Mouse (Mus musculus) Patski (cell line): ENCODE data around the gene Arl8b. TPM values are rescaled to one million over a fixed set of nuclear protein-coding genes. Genes with fewer than 3 reads are reported as not detected.
A peak's percentile ranks its signal among the peaks of the same experiment; 100 is the strongest.

Experiments
- ATAC-seq: fragments of 100-300 bp; one replicate; pipeline ENCODE4 v1.8.0; 2021
- CTCF ChIA-PET: fragments of 350-600 bp; sonication (Branson Sonifier 250); formaldehyde crosslinking; loops from one replicate; lab custom pipeline; 2022; ENCODE audit warnings: inconsistent platforms; lab: Charles Lee
- POLR2A ChIA-PET: fragments of 350-600 bp; sonication (Branson Sonifier 250); formaldehyde crosslinking; loops from one replicate; lab custom pipeline; 2022; ENCODE audit warnings: antibody characterized with exemption, inconsistent platforms; lab: Charles Lee
- DNase-seq: peaks from one replicate; pipeline ENCODE4 v3.0.0-alpha.2; 2011; ENCODE audit warnings: low read depth, low spot score
- H3K27me3 ChIP-seq: fragments of 371-371 bp; one replicate; pipeline ENCODE4 v1.5.1; 2021
- CTCF ChIP-seq: fragments of 100-300 bp; IDR thresholded peaks from one replicate; pipeline ENCODE4 v1.5.1; 2021
- in situ Hi-C: fragments of 300-500 bp; cut with MboI; formaldehyde crosslinking; loops from 3 replicates; pipeline ENCODE4 v1.11.1; 2018; ENCODE audit warnings: low pct_unique_long_range_greater_than_20kb, mixed read lengths
- polyA plus RNA-seq: library from polyadenylated mRNA; unstranded; gene quantifications from one replicate; pipeline ENCODE4 v1.2.3, GENCODE M21; 2021

Gene Arl8b
- polyA plus RNA-seq, 1 experiment from 2014 or later = 89.6 TPM

DNA sequence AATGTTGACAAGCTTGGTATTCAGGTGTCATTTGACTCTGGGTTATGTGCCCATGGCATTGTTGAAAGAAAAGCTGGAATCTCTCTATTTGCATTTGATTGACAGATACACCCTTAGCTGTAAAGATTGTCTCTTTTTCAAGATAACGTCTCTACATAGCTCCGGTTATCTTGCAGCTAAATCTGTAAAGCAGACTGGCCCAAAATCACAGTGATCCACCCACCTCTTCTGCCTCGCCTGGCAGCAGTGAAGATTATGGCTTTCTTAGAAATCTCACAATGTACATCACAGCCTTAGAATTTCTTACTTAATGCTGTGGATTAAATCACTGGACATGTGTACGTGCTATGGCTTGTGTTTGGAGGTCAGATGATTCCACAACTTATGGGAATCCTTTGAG is 34.6 kb downstream of the Arl8b start:
- DNase-seq (no peak), ATAC-seq (no peak)
- no peak for TF ChIP-seq CTCF
- POLR2A ChIA-PET = no interaction called here
- CTCF ChIA-PET = no interaction called here
- H3K27me3 ChIP-seq = no peaks in the 10 kb centered on the region
- in situ Hi-C loops = no loop called here

- ChIA-PET CTCF (interaction anchor here (1.3 kb wide), 1 partner anchor 9 kb away, joined by 3 read pairs; no protein-coding TSS in a partner anchor), POLR2A (no interaction called here)
- no peak for DNase-seq
- no peaks in the 10 kb centered on the region for H3K27me3 ChIP-seq
- in situ Hi-C loops = no loop called here
- TF ChIP-seq CTCF = no peak
- no peak for ATAC-seq
Measured at GRCm38 (mm10) chr6:108824816-108825545, 42.1 kb downstream of the Arl8b start.

- H3K27me3 ChIP-seq = no peaks in the 10 kb centered on the region
- TF ChIP-seq CTCF = no peak
- ATAC-seq (no peak), DNase-seq (no peak)
- POLR2A ChIA-PET = no interaction called here
- CTCF ChIA-PET = no interaction called here
- in situ Hi-C loops = no loop called here
Measured at GRCm38 (mm10) chr6:108826070-108826469, 43.2 kb downstream of the Arl8b start.

- no peak for TF ChIP-seq CTCF
- CTCF ChIA-PET = no interaction called here
- no peaks in the 10 kb centered on the region for H3K27me3 ChIP-seq
- POLR2A ChIA-PET = interaction anchor here (0.6 kb wide), 1 partner anchor 23 kb away, joined by 3 read pairs; no protein-coding TSS in a partner anchor
- no peak for ATAC-seq
- DNase-seq = no peak
- in situ Hi-C loops = no loop called here
Measured at GRCm38 (mm10) chr6:108827336-108827920, 44.5 kb downstream of the Arl8b start.

DNA sequence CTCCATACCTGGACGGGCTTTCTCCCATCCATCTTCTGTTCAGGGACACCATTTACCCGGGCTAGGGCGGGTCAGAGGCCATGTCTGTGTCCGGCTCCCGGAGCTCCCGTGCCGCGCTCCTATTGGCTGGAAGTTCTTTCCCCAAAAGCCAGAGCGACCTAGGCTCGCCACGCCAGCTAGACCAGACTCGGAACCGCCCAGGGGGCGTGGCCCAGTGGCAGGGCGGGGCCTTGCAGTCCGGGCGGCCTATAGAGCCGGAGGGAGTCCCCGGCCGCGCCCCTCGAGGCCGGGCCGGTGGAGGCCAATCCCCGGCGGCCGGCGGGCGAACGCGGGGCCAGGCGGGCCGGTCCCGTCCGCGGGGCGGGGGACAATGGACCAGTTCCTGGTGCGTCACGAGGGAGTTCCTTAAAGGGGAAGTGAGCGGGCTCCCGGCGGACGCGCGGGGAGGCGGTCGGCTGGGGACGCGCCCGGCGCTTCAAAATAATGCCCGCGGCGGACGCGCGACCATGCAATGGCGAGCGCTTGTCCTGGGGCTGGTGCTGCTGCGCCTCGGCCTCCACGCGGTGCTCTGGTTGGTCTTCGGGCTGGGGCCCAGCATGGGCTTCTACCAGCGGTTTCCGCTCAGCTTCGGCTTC is 45.5 kb downstream of the Arl8b start, which contains the start of gene Edem1:
Gene Edem1 (plus strand): TSS at position 408 of the 635 bp plus-strand sequence.
- ChIA-PET POLR2A (no interaction called here), CTCF (no interaction called here)
- ATAC-seq (peak; percentile 100), DNase-seq (peak; percentile 70)
- H3K27me3 ChIP-seq = no peaks in the 10 kb centered on the region
- no peak for TF ChIP-seq CTCF
- in situ Hi-C loops = no loop called here

DNA sequence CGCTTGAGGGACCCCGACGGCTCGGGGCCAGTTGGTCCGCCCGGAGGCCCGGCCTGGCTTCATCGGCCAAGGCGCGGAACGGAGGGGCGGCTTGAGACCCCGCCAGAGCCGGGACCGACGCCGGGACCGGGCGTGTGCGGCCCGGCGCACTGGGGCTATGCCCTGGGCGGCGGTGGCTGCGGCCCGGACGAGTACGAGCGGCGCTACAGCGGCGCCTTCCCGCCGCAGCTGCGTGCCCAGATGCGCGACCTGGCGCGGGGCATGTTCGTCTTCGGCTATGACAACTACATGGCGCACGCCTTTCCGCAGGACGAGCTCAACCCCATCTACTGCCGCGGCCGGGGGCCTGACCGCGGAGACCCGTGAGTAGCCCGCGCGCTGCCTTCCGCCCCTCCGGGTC is 46.0 kb downstream of the Arl8b start:
- POLR2A ChIA-PET = no interaction called here
- H3K27me3 ChIP-seq = no peaks in the 10 kb centered on the region
- ATAC-seq (peak; percentile 41), DNase-seq (no peak)
- TF ChIP-seq CTCF = no peak
- CTCF ChIA-PET = interaction anchor here (1.2 to 1.5 kb wide), 3 partner anchors 14 to 28 kb away, joined by 3 to 4 read pairs (median 3); no protein-coding TSS in a partner anchor
- in situ Hi-C loops = no loop called here

GRCm38 (mm10) chr6:108829386-108830370 is 46.8 kb downstream of the Arl8b start:
- H3K27me3 ChIP-seq = no peaks in the 10 kb centered on the region
- ATAC-seq = no peak
- CTCF ChIA-PET = interaction anchor here (0.7 to 1.5 kb wide), 5 partner anchors 14 to 30 kb away, joined by 3 to 4 read pairs (median 3); no protein-coding TSS in a partner anchor
- in situ Hi-C loops = no loop called here
- no peak for TF ChIP-seq CTCF
- no peak for DNase-seq
- POLR2A ChIA-PET = no interaction called here

DNA sequence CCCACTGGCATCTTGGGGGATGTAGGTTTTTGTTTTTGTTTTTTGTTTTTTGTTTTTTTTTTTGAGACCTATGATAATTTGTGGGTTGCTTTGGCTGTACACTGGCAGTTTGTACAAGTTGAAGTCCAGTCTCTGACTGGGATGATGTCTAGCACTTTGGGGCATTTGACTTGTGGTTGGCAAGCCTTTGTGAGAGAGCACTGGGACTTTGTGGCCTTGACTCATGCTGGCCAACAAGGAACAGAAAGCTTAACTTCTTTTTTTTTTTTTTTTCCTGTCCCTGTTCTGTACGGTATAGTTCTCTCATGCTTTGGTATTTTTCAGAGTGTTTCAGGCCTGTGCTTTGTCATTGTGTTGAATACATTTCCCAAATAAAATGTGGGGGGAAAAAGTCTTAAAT is 49.3 kb downstream of the Arl8b start:
- no peaks in the 10 kb centered on the region for H3K27me3 ChIP-seq
- ATAC-seq = no peak
- ChIA-PET POLR2A (no interaction called here), CTCF (interaction anchor here (0.9 kb wide), 1 partner anchor 11 kb away, joined by 3 read pairs; no protein-coding TSS in a partner anchor)
- in situ Hi-C loops = no loop called here
- DNase-seq = no peak
- TF ChIP-seq CTCF = no peak

DNA sequence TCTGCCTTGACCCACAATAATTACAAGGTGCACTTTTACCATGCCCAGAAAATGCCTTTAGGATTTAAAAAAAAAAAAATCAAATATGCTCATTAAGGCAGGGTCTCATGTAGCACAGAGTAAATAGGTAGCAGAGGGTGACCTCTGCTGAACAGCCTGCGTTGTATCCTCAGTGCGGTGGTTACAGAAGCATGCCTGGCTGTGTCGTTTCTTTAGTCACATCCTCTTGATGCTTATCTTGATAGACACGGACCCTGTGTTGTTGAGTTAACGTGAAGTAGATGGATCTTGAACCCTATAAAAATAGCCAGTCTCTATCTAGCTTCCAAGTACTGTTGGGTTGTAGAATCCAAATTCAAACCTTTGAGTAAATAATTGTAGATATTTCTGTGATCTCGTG is 50.1 kb downstream of the Arl8b start:
- TF ChIP-seq CTCF = no peak
- ChIA-PET POLR2A (no interaction called here), CTCF (interaction anchor here (2.1 kb wide), 1 partner anchor 10 kb away, joined by 7 read pairs; no protein-coding TSS in a partner anchor)
- in situ Hi-C loops = no loop called here
- H3K27me3 ChIP-seq = no peaks in the 10 kb centered on the region
- DNase-seq = no peak
- no peak for ATAC-seq
